Mouse (Mus musculus) thymus, postnatal 25 days (tissue): ENCODE results near the gene Foxp1.

Experiments used
- DNase-seq: peaks from one replicate; pipeline ENCODE4 v3.0.0; 2022

Gene Foxp1

DNA sequence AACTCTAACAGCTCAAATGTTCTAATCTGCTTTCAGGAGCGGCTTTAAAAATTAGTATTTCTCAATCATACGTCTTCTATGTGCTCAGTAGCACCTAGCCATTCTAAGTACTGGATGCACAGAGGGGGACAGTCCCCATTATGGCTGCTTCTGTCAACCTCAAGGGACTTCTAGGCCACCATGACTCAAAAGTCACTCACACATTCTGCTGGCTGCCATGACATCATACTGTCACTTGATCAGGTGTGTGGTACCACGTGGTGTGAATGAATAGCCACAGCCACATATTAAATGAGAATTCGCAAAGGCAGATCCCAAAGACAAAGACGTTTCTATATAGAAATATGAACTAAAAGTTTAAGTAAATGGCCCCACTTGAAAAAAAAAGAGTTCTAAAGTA is 247.9 kb downstream of the Foxp1 start:
- no peak for DNase-seq

DNA sequence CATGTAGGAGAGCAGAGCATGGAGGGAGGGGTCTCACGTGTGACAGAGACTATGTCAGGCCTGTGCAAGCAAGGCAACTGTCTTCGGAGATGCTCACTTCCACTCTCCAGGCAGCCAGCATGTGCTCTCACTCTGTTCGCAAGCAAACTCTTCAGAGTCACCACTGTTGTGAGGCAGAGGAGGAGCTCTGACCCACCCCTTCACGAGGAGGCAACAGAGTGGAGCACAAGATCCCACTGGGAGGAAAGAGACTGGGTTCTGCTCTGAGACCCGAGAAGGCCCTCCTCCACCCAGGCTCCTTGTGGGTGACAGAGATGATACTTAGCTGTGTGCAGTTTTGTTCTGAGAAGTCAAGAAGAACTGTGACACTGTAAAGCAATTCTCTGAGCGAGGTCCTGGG is 248.3 kb downstream of the Foxp1 start:
- no peak for DNase-seq

- DNase-seq: no peak
Observed at GRCm38 (mm10) chr6:99273177-99273576, 249.3 kb downstream of the Foxp1 start.

GRCm38 (mm10) chr6:99272174-99272573 is 250.3 kb downstream of the Foxp1 start:
- no peak for DNase-seq

- no peak for DNase-seq
Observed at GRCm38 (mm10) chr6:99271741-99272140, 250.8 kb downstream of the Foxp1 start.

DNA sequence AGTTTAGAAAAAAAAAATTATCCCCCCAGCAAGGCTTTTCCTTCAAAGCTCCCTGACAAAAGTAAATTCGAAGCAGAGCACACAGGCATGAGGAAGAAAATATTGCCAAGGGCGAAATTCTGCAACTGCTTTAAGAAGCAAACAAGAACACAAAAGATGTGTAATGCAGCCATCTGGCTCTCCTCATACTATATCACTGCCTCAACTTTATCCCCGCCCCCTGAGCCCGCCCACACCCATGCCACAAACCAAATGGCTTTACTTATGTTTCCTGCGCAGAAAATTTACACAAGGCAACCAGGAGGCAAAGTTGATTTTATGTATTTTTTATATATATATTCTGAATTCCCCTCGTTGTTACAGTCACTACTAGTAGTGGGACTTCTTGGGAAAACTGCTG is 252.6 kb downstream of the Foxp1 start:
- peak; percentile 55 for DNase-seq

DNA sequence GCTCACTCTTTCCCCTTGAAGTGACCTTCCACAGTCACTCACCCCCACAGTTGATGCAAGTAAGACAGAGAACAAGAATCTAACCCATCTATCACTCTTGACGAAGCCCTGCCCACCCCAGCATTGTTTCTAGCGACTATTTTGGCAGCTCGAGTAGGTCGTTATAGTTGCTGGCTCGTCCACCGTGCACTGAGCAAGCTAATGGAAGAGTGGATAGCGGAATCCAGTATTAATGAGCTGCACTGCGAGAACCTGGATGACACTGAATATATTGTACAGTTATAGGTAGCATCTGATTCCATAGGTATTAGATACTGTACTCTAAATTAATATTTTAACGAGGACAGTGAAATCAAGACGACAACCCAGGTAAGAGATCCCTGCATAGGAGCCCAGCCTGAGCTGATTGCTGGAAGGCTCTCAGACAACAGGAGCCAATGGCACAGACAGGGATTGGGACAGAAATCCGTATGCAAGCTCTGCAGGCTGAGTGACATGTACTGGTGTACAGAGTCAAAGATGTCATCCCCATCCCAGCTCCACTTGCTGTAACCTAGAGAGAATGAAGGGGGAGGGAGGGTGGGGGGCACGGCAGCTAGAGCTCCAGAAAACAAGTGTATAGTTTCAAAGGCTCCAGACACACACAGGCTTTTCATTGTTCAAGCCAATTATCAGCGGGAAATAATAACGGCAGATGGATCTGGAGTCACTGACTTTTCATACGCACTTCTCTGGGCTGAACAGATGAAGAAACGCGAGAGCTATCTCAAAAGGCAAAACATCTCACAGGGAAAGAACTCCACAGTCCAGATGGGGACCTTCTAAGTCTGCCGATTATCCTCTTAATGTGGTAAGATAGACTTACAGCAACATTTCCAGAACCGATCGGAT is 254.1 kb downstream of the Foxp1 start:
- no peak for DNase-seq

- DNase-seq: peak; percentile 64
Observed at GRCm38 (mm10) chr6:99265945-99266656, 256.4 kb downstream of the Foxp1 start.

DNA sequence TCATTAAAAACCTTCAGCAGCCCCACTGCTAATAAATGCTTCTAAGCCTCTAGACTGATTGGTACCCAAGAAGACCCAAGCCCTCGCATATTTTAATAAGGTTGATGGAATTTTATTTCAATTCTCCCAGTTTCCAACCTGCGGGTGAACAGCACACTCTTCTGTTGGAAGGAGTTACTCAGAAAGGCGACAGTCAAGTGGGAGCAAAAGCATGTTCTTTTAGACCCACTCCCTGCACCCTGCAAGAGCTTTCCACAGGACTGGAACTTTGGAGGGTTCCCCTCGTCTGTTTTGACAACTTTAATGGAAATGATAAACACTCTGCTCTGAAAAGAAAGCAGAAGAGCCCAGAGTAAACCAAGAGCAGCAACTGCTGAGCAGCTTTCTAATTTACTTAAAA is 257.3 kb downstream of the Foxp1 start:
- DNase-seq: no peak

DNA sequence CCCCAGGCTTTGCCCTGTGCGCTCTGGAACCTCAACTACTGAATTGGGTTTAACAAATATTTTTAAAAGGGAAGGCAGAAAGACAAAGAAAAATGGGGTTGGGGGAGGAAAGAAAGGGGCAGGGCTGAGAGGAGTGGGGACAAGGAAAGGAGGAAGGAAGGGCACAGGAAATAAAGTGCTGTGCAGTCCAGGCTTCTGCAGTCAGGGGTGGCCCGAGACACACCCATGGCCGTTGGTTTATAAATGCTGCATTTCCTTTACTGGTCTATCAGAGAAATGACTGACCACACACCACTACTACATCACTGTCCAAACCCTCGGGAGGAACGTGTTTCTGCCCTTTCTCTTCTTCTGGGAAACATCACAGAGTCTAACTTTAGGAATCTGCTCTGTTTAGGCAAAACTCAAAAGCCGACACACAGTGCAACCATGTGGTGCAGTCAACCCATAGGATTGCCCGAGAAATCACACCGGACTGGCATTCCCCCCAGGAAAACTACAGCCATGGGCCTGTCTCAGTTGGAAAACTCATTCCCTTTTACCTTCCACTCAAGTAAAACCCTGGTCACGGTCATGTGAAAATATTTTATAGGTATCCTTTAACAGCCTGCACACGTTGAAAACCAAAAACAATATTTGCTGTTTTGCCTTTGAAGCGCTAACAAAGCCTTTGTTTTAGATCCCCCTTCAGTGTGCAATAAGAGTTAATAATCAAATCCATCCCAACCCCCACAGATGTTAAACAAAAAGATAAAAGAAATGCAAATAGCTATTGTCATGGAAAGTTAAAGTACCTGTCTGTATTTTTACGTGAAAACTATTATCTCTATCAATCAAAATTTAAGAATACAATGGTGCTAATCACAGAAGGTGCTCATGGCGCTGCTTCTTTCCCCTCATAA is 258.1 kb downstream of the Foxp1 start:
- DNase-seq: peak; percentile 24

DNA sequence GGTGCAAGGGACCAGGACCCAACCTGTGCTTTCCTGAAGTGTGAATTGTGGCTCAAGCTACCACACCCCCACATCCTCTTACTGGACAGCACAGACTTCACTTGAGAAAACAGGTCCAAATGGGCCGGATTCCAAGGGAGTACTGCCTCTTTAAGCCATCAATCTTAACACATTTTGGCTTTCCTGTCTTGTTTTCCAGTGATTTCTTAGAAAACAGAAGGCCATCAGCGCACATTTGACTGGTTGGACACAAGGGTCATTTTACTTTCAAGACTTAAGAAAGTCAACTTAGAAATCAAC is 258.7 kb downstream of the Foxp1 start:
- no peak for DNase-seq

DNA sequence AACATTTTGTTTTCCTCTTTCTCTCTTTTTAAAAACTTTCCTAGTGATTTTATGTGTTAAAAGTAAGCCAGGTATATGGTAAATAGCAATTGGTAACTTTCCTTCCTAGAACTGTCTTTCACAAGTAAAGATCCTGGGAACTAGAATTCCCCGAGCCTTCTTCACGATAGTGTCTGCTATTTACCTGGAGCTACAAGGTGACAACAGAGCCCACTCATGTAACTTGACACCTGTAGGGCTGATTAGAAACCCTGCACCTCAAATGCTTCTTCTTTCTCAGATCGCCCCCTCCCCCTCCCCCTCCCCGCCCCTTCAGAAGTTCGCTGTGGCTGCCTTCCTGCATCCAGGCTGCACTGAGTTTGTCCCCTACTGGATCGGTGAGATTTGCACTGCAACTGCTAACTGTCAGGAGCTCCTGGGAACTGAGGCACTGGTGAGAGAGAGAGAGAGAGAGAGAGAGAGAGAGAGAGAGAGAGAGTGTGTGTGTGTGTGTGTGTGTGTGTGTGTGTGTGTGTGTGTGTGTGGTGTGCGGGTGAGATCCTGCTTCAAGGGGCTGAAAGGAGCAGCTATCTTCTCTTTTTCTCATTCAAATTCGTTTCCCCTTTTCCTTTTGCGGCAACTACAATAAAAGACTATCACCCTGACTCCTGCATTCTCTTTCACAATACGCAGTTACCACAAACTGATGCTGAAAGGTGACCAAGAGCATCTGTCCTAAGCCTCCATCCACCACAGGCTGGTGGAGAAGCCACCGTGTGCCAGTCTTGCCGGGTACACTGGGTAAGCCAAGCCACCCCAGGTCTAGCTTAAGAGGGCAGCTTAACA is 259.2 kb downstream of the Foxp1 start:
- peak; percentile 34 for DNase-seq

DNA sequence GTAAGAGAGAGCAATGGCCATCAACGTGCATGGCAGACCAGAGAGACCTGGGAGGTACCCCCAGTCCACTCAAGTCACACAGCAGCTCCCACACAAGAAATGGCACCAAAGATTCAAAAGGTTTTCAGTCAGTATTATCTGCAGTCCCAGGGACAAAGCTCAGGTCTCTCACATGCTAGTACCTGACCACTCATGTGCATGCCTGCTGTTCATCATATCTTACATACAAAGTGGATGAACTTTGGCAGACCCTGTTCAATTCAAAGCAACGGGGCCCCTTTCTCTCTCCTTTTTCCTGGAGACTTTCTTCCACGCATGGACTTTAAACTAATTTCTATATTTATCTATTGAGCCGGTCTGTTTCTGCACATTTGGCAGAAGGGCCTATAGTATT is 260.8 kb downstream of the Foxp1 start:
- DNase-seq: no peak

- DNase-seq: peak; percentile 44
Observed at GRCm38 (mm10) chr6:99260941-99261736, 261.4 kb downstream of the Foxp1 start.

DNA sequence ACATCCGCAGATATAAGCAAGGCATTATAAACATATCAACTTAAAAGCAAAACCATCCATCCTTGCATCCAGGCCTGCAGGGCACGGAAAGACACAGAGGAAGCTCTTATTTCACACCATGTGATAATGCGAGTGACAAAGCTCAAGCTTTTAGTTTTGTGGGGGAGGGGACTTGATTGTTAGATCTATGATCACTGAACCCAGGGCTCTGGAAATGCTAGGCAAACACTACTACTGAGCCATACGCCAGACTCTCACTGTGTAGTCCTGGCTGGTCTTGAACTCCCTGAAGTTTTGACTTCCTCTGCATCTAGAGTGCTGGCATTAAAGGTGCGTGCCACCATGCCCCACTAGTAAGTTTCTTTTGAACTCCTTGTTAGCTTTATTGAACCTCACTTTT is 264.2 kb downstream of the Foxp1 start:
- no peak for DNase-seq

GRCm38 (mm10) chr6:99257676-99258075 is 264.8 kb downstream of the Foxp1 start:
- no peak for DNase-seq

DNA sequence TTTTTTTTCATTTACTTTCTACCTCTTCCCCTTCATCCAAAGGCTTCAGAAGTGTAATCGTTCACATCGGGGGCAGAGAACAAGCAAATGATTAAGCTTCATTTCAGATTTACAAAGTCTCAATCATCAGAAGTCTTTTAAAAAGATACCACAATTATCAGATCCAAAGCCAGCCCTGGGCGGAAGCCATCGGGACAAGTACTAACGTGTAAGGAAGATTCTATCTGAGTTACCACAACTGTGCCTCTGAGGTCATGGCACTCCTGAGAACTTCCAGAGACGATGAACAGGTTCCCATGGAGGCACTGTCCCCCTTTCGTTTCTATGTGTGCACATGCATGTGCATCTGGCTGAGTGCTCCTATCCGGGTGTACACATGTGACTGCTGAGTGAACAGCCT is 269.2 kb downstream of the Foxp1 start:
- no peak for DNase-seq

DNA sequence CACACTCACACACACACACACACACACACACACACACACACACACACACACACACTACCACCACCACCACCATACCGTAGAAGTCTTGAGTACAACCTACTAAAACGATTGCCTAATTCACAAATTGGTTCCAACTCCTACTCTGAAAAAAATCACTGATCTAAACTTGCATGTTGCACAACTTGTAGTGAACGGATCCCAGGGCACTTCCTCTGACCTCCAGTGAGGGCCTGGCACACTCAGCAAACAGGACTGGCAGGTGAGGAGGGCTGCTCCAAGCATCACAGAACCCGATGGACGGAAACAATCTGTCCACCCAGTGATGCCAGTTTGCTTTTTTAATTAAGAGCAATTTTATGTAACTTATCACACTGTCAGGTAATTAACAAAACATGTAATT is 269.7 kb downstream of the Foxp1 start:
- no peak for DNase-seq

- no peak for DNase-seq
Observed at GRCm38 (mm10) chr6:99251924-99252323, 270.6 kb downstream of the Foxp1 start.

- DNase-seq: no peak
Observed at GRCm38 (mm10) chr6:99251222-99251621, 271.3 kb downstream of the Foxp1 start.

DNA sequence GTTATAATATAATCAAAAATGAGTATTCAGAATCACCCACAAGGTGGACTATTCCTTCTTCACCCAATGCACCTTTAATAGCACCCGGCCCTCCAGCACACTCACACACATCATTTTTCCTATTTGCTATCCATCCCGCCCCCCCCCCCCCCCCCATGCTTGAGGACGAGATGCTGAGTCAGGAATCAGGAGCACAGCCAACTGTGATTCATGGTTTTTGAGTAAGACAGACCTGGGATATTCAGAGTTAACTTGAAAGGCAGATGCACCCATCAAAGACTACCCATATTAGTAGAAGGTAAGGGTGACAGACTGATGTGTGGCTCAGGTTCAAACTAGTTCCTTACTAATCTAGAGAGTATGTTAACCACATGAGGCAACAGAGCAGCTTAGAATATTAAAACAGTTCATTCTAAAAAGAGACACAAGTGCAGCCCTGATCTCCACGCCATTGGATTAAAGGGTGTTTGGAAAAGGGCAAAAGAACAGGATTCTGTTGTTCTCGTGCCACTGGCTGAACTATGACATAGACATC is 273.0 kb downstream of the Foxp1 start:
- no peak for DNase-seq
